Mouse (Mus musculus): ENCODE results near the gene Slco2b1.

Gene Slco2b1

GRCm38 (mm10) chr7:99648623-99649022 is 62.5 kb downstream of the Slco2b1 start:
- DNase-seq = peak; percentile 53 to 62

- DNase-seq = no peak
Observed at GRCm38 (mm10) chr7:99644701-99645100, 66.4 kb downstream of the Slco2b1 start.

GRCm38 (mm10) chr7:99642078-99642477 is 69.1 kb downstream of the Slco2b1 start:
- no peak for DNase-seq

- DNase-seq = peak in 1 of 2 experiments; percentile 36
Observed at GRCm38 (mm10) chr7:99641245-99641644, 69.9 kb downstream of the Slco2b1 start.

GRCm38 (mm10) chr7:99633966-99634665 is 77.0 kb downstream of the Slco2b1 start:
- DNase-seq = no peak

- DNase-seq = no peak
Observed at GRCm38 (mm10) chr7:99632286-99632685, 78.9 kb downstream of the Slco2b1 start.

- no peak for DNase-seq
Observed at GRCm38 (mm10) chr7:99627366-99627765, 83.8 kb downstream of the Slco2b1 start.

GRCm38 (mm10) chr7:99626376-99627270 is 84.5 kb downstream of the Slco2b1 start, which contains the start of gene Tpbgl:
Tpbgl (minus strand) TSS chr7:99627103.
- peak in 1 of 2 experiments; percentile 25 for DNase-seq

GRCm38 (mm10) chr7:99625722-99626375 is 85.3 kb downstream of the Slco2b1 start:
- DNase-seq = peak; percentile 67 to 79

- peak; percentile 43 to 62 for DNase-seq
Observed at GRCm38 (mm10) chr7:99618860-99619259, 92.3 kb downstream of the Slco2b1 start.

- no peak for DNase-seq
Observed at GRCm38 (mm10) chr7:99618264-99618663, 92.9 kb downstream of the Slco2b1 start.
